Mouse (Mus musculus): ENCODE results near the gene Ugt1a8.
A peak's percentile ranks its signal among the peaks of the same experiment; 100 is the strongest.

Ugt1a8 gene

DNA sequence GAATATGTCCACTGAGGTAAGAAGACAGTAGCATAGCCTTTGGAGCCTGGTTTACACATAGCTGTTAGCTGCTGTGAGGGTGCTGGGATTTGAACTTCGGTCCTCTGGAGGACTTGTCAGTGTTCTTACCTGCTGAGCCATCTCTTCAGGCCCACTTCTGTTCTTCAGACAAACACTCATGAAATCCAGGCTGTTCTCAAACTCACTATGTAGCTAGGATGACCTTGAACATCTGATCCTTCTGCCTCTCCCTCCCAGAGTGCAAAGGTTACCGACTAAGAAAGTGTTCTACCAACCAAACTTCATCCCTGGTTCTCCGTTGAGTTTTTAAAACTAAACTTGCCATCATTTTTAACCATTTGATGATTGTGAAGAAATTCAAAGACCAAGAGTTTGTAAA, 49.7 kb downstream of the Ugt1a8 start:
- no peak for TF ChIP-seq GATA4 (IDR thresholded peaks at IDR 0.05; ENCODE audit: insufficient replicate concordance, low read length)

DNA sequence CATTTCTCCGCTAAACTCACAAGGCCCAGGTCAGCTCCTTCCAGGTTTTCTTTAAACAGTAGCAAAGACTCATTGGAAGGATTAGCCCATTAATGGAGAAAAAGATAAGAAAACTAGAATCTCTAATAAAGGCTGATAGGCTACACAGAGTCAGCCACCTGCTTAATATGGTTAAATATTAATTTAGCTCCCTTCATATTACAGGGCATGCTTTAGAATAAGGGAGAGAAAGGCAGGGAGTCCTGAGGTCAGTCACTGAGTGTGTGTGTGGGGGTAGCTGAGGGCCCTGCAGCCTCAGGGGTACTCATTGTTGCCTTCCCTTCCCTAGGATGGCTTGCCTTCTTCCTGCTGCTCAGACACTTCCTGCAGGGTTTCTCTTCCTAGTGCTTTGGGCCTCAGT, 50.5 kb downstream of the Ugt1a8 start:
- no peak for TF ChIP-seq GATA4 (IDR thresholded peaks at IDR 0.05; ENCODE audit: insufficient replicate concordance, low read length)

DNA sequence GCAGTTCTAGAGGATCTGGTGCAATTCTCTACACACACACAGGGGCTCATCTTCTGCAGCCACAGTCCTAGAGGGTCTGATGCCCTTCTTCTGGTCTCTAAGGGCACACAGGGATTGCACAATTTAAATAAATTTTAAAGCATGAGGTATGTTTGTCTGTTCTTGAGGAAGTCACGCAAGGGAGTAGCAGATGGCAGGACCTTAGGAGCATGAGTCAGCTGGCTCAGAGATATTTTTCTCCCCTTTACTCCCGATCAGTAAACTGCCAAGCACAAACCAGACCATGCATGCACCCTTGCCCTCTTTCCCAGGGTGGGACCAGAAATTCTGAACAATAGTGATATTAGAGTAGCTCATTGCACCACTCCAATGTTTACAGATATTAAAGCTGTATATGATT, 70.8 kb downstream of the Ugt1a8 start:
- no peak for TF ChIP-seq GATA4 (IDR thresholded peaks at IDR 0.05; ENCODE audit: insufficient replicate concordance, low read length)

DNA sequence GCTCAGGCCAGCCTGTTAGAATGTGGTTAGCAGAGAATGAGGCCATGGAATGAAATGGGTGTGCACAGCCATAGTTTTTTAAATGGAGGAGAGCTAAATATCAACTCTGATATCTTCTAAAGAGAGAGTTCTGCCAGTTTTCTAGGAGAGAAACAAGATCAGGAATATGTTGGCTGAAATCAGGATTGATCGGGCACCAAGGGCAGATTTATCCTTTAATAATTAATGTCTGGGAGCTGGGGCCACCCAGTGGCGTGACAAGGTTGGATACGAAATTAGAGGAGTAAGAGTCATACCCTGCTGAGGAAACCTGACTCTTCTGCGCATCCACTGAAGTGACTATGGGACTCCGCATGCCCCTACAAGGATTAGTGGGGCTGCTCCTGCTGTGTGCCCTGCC, 78.1 kb downstream of the Ugt1a8 start, which contains the start of gene Ugt1a5:
Gene Ugt1a5 (plus strand): TSS at position 302 of the 400 bp plus-strand sequence.
- TF ChIP-seq GATA4 (IDR thresholded peaks at IDR 0.05; ENCODE audit: insufficient replicate concordance, low read length) = no peak

DNA sequence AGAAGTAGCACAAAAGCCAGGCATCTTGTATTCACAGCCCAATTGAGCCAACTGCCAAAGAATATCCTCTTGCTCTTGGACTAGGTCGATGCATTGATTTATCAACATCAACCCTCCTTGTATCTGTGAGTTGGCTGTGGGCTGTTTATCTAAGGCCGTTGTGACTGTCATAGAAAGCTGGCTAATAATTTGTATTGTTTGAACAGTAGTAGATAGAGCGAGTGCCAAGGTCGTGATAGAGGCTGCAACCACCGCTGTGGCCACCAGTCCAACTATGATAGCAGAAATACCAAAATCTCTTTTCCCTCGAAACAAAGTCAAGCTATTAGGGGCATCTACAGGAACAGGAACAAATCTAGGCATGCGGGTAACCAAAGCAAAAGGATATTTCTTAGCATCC, 84.6 kb downstream of the Ugt1a8 start:
- TF ChIP-seq GATA4 (IDR thresholded peaks at IDR 0.05; ENCODE audit: insufficient replicate concordance, low read length) = 0 out of 2 replicates have a peak, but pooled peaks have one; percentile 35

DNA sequence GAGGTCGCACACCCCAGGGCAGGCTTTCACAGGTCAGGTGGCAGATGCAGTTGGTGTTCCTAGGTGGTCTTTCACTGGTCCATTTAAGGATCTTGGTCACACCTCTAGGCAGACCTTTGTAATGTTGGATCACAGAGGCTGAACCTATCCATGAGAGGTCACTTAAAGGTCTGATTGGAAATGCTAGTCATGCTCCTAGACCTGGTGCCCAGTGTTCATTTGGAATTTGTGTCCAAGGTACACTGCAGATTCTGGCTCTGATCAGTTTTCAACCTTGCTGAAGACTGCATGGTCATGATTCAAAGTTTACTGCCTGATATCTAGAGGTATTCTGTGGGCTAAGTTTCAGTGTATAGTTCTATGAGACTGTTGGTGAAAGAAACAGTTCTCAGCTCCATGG, 92.0 kb downstream of the Ugt1a8 start:
- peak; percentile 27; the same call in 1 of the 2 replicates for TF ChIP-seq GATA4 (IDR thresholded peaks at IDR 0.05; ENCODE audit: insufficient replicate concordance, low read length)

DNA sequence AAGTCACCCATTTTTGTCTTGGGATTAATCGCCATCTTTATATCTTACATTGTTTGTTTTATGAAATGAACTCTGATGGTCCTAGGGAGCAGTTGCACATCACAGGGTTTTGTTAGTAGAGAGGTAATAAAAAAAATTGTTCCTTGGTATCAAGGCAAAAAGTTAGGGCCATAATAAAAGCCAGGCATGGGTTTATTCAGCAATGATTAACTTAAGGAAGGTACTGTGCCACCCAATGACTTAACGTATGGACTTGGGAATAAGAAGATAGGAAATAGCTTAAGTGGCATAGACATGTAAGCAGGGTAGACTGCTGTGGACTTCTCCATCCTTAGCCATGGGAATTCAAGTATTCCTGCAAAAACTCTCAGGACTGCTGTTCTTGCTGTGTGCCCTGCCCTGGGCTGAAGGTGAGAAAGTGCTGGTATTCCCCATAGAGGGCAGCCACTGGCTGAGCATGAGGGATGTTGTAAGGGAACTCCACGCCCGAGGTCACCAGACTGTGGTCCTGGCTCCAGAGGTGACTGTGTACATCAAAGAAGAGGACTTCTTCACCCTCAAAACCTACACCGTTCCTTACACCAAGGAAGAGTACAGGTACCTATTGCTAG, 98.8 kb downstream of the Ugt1a8 start:
- TF ChIP-seq GATA4 (IDR thresholded peaks at IDR 0.05; ENCODE audit: insufficient replicate concordance, low read length) = no peak

DNA sequence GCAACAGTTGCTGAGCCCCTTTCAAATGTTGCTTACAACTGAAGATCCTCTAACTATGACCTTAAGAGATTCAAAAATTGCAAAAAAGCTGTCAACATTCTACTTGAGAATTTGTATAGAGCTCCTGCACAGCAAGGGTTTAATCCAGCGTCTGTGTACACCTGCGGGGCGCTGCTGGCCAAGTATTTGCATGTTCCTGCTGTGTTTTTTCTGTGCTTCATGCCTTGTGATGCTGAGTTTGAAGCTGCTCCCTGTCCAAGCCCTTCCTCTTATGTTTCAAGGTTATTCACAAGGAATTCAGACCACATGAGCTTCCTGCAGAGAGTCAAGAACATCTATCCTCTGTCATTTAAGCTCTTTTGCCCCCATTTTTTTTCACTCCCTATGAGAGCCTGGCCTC, 104.5 kb downstream of the Ugt1a8 start:
- no peak for TF ChIP-seq GATA4 (IDR thresholded peaks at IDR 0.05; ENCODE audit: insufficient replicate concordance, low read length)

DNA sequence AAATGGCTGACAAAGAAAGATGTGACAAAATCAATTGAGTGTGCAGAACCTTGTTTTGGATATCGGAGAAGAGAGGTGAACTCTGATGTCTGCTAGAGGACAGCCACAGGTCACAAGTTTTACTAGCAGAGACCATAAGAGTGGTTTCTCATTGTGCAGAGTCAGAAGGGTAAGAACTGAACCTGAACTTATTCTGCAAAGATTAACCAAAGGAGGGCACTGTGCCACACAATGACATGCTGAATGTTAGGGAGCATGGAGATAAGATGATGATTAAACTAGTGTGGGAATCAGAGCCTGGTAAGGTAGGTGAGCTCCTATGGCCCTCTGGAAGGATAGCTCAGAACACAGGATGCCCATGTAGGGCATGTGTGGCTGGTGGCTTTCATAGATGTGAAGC, 108.1 kb downstream of the Ugt1a8 start:
- no peak for TF ChIP-seq GATA4 (IDR thresholded peaks at IDR 0.05; ENCODE audit: insufficient replicate concordance, low read length)

DNA sequence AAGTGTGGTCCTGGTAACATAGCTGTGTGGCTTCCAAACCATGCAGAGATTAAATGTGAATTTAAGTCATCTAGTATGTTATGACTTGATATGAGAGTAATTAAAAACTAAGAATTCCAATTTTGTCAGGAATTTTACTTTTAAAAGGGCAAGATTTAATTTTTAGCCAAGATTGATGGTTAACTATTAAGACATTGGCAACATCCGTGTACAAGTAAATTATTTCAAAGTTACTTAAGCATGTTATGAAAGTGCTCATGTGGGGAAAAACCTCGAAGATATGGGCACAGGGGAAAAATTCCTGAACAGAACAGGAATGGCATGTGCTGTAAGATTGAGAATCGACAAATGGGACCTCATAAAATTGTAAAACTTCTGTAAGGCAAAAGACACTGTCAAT, 109.8 kb downstream of the Ugt1a8 start:
- no peak for TF ChIP-seq GATA4 (IDR thresholded peaks at IDR 0.05; ENCODE audit: insufficient replicate concordance, low read length)

DNA sequence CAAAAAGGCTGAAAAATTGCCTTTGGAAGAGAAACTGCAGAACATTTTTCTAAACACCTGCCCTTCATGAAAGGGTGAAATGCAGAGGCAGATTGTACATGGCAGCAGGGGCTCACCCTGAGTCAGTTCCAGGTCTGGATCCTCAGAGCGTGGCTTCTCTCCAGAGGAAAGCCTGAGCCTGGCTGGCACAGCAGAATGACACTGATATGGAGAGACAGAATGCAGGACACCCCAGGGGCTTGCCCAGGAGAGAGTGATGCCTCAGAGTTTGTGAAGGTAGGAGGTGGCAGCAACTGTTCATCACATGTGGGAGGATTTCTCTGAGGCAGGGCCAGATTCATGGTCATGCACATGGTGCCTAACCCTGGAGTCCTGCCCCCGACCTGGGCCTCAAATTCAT, 112.4 kb downstream of the Ugt1a8 start:
- no peak for TF ChIP-seq GATA4 (IDR thresholded peaks at IDR 0.05; ENCODE audit: insufficient replicate concordance, low read length)

DNA sequence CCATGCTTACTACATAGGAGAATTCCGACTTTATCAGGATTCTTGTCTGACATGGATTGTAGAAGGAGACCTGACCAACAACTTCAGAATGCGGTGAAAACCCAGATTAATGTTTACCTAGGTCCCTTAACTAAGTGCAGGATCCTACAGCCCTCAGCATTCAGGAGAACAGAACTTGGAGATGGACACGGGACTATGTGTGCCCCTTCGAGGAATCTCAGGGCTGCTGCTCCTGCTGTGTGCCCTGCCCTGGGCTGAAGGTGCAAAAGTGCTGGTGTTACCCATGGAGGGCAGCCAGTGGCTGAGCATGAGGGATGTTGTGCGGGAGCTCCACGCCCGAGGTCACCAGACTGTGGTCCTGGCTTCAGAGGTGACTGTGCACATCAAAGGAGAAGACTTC, 112.8 kb downstream of the Ugt1a8 start, which contains the start of gene Ugt1a2:
Gene Ugt1a2 (plus strand): TSS at position 146 of the 400 bp plus-strand sequence.
- TF ChIP-seq GATA4 (IDR thresholded peaks at IDR 0.05; ENCODE audit: insufficient replicate concordance, low read length) = no peak

DNA sequence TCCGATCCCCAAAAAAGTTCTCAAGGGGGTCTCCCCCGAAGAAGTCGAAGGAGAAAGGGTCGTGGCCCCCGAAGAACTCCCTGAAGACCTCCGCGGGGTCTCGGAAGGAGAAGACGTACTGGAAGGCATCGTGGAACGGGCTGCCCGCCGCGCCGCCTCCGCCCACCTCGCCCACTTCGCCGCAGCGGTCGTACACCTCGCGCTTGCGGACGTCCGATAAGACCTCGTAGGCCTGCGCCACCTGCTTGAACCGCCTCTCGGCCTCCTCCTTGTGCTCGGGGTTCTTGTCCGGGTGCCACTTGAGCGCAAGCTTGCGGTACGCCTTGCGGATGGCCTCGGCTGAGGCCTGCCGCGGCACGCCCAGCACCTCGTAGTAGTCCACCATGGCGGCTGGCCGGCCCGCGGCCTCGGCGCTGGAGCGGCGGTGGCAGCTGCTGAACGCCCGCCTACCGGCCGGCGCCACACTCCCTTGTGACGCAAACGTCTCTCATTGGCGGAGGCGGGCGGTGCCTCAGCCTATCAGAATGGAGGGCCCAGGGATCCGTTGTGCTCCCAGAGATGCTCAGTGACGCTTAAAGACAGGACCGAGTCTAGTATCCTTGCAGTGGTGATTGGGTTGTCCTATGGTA, 117.8 kb downstream of the Ugt1a8 start, which contains the start of gene Dnajb3:
Gene Dnajb3 (minus strand): TSS at position 489 of the 629 bp plus-strand sequence.
- no peak for TF ChIP-seq GATA4 (IDR thresholded peaks at IDR 0.05; ENCODE audit: insufficient replicate concordance, low read length)

DNA sequence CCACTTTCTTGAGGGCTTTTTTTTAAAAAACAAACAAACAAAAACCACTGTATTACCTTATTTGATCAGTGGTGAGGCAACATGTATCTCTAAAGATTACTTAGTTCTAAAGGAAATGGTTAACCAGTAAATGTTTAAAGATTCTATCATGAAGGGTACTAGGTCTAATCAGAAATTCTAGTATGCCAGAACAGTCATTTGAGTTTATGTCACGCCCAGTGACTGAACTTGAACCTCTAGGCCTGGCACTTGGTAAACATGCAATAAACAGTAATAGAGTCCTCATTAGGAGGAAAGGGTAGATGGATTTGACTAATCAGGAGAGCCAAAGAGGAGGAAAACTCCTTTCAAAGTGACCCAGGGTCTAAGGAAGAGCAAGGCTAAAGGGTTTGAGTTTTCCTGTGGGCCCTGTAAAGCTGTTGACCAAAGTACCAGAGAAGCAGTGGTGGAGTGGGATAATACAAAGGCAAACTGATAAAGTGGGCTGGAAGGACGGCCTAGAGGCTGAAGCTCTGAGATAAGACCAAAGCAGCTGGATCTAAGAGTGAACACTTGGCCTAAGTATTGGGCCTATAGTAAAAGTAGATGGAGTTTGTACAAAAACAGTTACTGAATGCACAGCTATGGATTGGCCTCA, 119.3 kb downstream of the Ugt1a8 start:
- TF ChIP-seq GATA4 (IDR thresholded peaks at IDR 0.05; ENCODE audit: insufficient replicate concordance, low read length) = no peak

DNA sequence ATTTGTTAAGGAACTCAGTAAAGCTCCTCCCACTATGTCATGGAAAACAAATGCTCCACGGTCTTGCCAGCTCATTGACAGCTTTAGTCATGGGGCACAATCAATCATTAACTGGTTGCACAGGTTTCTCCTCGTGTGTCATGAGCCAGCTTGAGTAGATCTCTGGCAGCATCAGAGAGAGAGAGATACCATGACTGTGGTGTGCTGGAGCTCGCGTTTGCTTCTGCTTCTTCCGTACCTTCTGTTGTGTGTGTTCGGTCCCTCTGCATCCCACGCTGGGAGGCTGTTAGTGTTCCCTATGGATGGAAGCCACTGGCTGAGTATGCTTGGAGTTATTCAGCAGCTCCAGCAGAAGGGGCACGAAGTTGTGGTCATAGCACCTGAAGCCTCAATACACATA, 124.2 kb downstream of the Ugt1a8 start, which contains the start of gene Ugt1a1:
Gene Ugt1a1 (plus strand): TSS at position 148 of the 400 bp plus-strand sequence.
- TF ChIP-seq GATA4 (IDR thresholded peaks at IDR 0.05; ENCODE audit: insufficient replicate concordance, low read length) = no peak

Measured in liver, adult (tissue).